Mouse (Mus musculus): Measurements from ENCODE around the gene Zfp26. TPM values are rescaled to one million over a fixed set of nuclear protein-coding genes. Genes with fewer than 3 reads are reported as not detected.

The Zfp26 gene
- polyA plus RNA-seq, 1 experiment from 2014 or later = 32.7 TPM

GRCm38 (mm10) chr9:20385343-20385703 is 74.6 kb downstream of the Zfp26 start:
- H3K4me1 ChIP-seq (ENCODE audit: control insufficient read depth, insufficient read depth, low read length) = no peaks in the 10 kb centered on the region
- ATAC-seq (ENCODE audit: insufficient number of reproducible peaks, insufficient read depth, low FRiP score, low read depth) = peak; percentile 31; the same call in 1 of the 2 replicates
- peak overlapping the region; percentile 63 for H3K4me3 ChIP-seq (ENCODE audit: low read depth, low read length)
- H3K36me3 ChIP-seq (ENCODE audit: control insufficient read depth, insufficient read depth, low read length) = no peaks in the 10 kb centered on the region
- WGBS = 12% methylated on average over 16 of the region's 16 CpGs
- H3K27me3 ChIP-seq (ENCODE audit: control insufficient read depth, insufficient read depth, low read length) = no peaks in the 10 kb centered on the region
- peak overlapping the region; percentile 72 for H3K4me2 ChIP-seq (replicated peaks; ENCODE audit: low read depth, low read length)
- H3K27ac ChIP-seq (ENCODE audit: low read length) = peak overlapping the region; percentile 52; the same call in 1 of the 2 replicates
- peak overlapping the region; percentile 65 for H3K9ac ChIP-seq (replicated peaks; ENCODE audit: low read depth, low read length)
- H3K9me3 ChIP-seq (ENCODE audit: control insufficient read depth, low read depth, low read length) = no peaks in the 10 kb centered on the region

DNA sequence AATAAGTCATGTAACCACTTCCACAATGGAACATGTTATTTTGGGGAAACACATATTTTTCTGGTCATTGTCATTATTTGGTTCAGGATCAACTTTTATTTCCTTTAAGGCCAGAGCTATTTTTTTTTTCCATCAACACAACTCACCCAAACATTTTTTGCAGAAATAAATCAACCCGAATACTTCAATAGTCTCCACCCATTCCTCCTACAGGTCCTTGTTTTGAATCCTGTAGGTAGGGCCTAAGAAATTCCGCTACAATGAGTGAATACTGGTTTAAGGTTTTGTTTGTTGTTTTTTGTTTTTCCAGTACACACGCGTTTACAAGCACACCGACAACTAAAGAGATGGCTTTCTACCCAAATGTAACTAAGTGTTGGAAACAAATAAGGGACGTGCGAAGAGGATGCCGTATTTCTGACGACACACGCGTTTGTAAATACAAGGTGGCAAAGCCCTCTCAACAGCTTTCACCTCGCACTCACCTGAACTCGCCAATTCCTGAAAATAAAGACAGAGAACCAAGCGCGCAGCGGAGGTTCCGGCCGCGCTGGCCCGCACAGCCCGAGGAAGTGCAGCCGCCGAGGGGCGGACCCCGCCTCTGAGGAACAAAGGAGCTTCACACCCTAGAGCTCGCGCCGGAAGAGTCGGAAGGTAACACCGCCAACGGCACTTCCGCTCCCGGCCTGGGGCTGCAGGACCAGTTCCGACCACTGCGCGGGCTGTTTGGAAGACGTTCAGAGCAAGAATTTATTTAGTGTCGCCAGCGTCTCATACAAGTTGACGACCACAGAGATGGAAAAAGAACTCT is 75.2 kb downstream of the Zfp26 start, which contains the start of gene Zfp560:
Gene Zfp560 (minus strand): TSS at position 646 of the 811 bp plus-strand sequence.
- ATAC-seq (ENCODE audit: insufficient number of reproducible peaks, insufficient read depth, low FRiP score, low read depth) = peak; percentile 99
- peak within 1 kb of the TSS; percentile 63 for H3K4me3 ChIP-seq (ENCODE audit: low read depth, low read length)
- H3K9ac ChIP-seq (replicated peaks; ENCODE audit: low read depth, low read length) = peak within 1 kb of the TSS; percentile 65
- peak within 1 kb of the TSS; percentile 52; the same call in 1 of the 2 replicates for H3K27ac ChIP-seq (ENCODE audit: low read length)
- no peaks in the 10 kb centered on the region for H3K4me1 ChIP-seq (ENCODE audit: control insufficient read depth, insufficient read depth, low read length)
- peak within 1 kb of the TSS; percentile 72 for H3K4me2 ChIP-seq (replicated peaks; ENCODE audit: low read depth, low read length)
- no peaks in the 10 kb centered on the region for H3K9me3 ChIP-seq (ENCODE audit: control insufficient read depth, low read depth, low read length)
- H3K36me3 ChIP-seq (ENCODE audit: control insufficient read depth, insufficient read depth, low read length) = no peaks in the 10 kb centered on the region
- no peaks in the 10 kb centered on the region for H3K27me3 ChIP-seq (ENCODE audit: control insufficient read depth, insufficient read depth, low read length)
- 1% methylated on average over 40 of the region's 40 CpGs for WGBS

DNA sequence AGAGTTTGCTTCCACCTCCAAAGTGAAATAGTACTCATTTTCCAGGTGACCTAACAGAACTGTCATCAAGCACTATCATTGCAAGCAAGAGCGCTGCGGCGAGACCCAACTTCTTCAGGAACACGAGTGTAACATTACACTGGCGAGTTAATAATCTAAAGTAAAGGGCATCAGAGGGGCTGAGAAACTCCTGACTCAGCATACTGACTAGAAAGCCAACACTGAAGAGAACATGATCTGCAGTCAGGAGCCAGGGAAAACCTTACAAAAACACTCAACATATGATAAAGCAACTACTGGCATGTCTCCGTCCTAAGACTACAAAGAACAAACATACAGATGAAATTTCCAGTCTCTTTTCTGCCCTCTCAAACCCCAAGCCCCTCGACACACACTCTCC is 76.3 kb downstream of the Zfp26 start:
- no peaks in the 10 kb centered on the region for H3K4me1 ChIP-seq (ENCODE audit: control insufficient read depth, insufficient read depth, low read length)
- peak overlapping the region; percentile 63; the same call in 1 of the 2 replicates for H3K4me3 ChIP-seq (ENCODE audit: low read depth, low read length)
- H3K9me3 ChIP-seq (ENCODE audit: control insufficient read depth, low read depth, low read length) = no peaks in the 10 kb centered on the region
- H3K4me2 ChIP-seq (replicated peaks; ENCODE audit: low read depth, low read length) = peak overlapping the region; percentile 72
- no peak overlapping the region for H3K9ac ChIP-seq (replicated peaks; ENCODE audit: low read depth, low read length)
- no peaks in the 10 kb centered on the region for H3K27me3 ChIP-seq (ENCODE audit: control insufficient read depth, insufficient read depth, low read length)
- no peaks in the 10 kb centered on the region for H3K36me3 ChIP-seq (ENCODE audit: control insufficient read depth, insufficient read depth, low read length)
- ATAC-seq (ENCODE audit: insufficient number of reproducible peaks, insufficient read depth, low FRiP score, low read depth) = no peak
- WGBS = 89% methylated on average over 7 of the region's 7 CpGs
- no peak overlapping the region for H3K27ac ChIP-seq (ENCODE audit: low read length)

Other genes with a start within 250 kb of the Zfp26 start
- not detected in 2 replicates for gene Olfr871, start 248.0 kb downstream of the Zfp26 start, polyA plus RNA-seq (2014; fragmentation: Nextera tagmentation; extraction: Ambion mirVana)
- gene Olfr872, start 223.0 kb downstream of the Zfp26 start, polyA plus RNA-seq (2014; fragmentation: Nextera tagmentation; extraction: Ambion mirVana) = not detected in 2 replicates
- not detected in 2 replicates for gene Olfr39, start 177.8 kb downstream of the Zfp26 start, polyA plus RNA-seq (2014; fragmentation: Nextera tagmentation; extraction: Ambion mirVana)
- not detected in 2 replicates for gene Olfr873, start 161.6 kb downstream of the Zfp26 start, polyA plus RNA-seq (2014; fragmentation: Nextera tagmentation; extraction: Ambion mirVana)
- gene Olfr18, start 124.1 kb downstream of the Zfp26 start, polyA plus RNA-seq (2014; fragmentation: Nextera tagmentation; extraction: Ambion mirVana) = not detected in 2 replicates
- 43.2 and 49.0 TPM in 2 replicates for gene Zfp560, start 75.0 kb downstream of the Zfp26 start, polyA plus RNA-seq (2014; fragmentation: Nextera tagmentation; extraction: Ambion mirVana)
- gene Zfp426, start 32.6 kb upstream of the Zfp26 start, polyA plus RNA-seq (2014; fragmentation: Nextera tagmentation; extraction: Ambion mirVana) = 25.2 and 27.5 TPM in 2 replicates
- gene Zfp266, start 61.3 kb upstream of the Zfp26 start, polyA plus RNA-seq (2014; fragmentation: Nextera tagmentation; extraction: Ambion mirVana) = 94.0 and 94.9 TPM in 2 replicates
- 20.9 and 28.6 TPM in 2 replicates for gene Zfp846, start 121.1 kb upstream of the Zfp26 start, polyA plus RNA-seq (2014; fragmentation: Nextera tagmentation; extraction: Ambion mirVana)
- 362 and 386 TPM in 2 replicates for gene Ubl5, start 182.7 kb upstream of the Zfp26 start, polyA plus RNA-seq (2014; fragmentation: Nextera tagmentation; extraction: Ambion mirVana)
- gene Fbxl12, start 184.6 kb upstream of the Zfp26 start, polyA plus RNA-seq (2014; fragmentation: Nextera tagmentation; extraction: Ambion mirVana) = 12.2 and 13.5 TPM in 2 replicates
- 45.7 and 46.5 TPM in 2 replicates for gene Pin1, start 191.9 kb upstream of the Zfp26 start, polyA plus RNA-seq (2014; fragmentation: Nextera tagmentation; extraction: Ambion mirVana)

Data from stomach, embryonic 14.5 days (tissue).